Mouse (Mus musculus): ENCODE measurements around the gene Ypel3. TPM values are rescaled to one million over a fixed set of nuclear protein-coding genes. Genes with fewer than 3 reads are reported as not detected.

Gene Ypel3
- polyA plus RNA-seq, 1 experiment: 181 TPM

DNA sequence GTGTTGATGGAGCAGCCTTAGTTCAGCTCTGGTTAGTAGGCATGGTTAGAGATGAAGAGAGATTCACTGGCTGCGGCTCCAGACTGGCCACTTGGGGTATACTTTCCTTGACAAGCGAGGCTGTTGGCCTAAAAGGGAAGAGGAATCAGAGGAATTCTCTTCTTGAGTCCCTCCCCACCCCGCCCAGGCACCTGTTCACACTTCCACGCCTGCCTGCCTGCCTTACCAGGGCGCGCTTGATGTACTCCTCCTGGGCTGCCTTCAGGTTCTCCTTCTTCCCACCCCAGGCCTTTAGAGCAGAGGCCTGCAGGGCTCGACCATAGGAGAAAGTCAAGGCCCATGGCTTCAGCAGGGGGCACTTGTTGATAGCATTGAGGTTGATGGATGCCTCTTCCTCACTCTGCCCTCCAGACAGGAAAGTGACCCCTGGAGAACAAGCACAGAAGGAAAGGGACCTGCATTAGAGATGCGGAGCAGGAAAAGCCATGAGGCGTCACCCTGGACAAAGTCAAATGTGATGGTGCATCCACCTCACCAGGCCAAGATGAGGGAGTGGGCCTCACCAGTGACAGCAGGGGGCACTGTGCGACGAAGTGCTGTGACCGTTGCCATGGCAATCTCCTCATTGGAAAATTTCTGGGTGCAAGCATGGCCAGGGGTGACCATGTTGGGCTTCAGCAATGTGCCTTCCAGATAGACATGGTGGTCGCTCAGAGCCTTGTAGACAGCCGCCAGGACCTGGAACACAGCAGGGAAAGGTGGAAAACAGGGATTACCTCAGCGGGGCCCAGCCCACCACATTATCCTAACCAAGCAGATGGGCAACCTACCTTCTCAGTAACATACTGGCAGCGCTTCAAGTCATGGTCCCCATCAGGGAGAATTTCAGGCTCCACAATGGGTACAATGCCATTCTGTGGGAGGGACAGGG, 18.9 kb downstream of the Ypel3 start:
- TF ChIP-seq POLR2A (IDR thresholded peaks at IDR 0.05; ENCODE audit: borderline replicate concordance, extremely low read depth, insufficient read depth, insufficient read length, poor library complexity, severe bottlenecking): no peak
- no peak for DNase-seq (ENCODE audit: low read depth)

DNA sequence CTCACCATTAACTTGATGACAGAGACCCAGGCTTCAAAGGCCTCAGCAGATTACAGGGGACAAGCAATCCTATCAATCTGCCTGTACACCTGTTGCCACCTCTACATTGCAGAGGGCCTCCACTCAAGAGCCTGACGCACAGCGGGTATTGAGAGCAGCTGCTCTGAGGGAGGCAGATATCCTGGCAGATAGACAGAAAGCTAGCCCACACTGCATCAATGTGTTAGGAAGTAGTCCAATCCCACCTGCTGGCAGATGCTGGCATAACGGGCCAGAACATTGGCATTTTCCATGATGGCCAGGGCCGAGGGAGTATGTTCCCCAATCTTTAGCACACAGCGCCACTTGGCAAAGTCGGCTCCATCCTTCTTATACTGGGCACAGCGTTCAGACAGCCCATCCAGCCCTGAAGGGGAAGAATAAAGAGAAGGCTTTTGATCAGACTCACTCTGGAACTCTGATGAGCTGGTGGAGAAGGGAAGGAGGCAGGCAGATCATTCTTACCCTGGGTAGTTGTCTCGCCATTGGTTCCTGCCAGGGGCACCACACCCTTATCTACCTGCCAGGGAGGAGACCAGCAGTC, 19.7 kb downstream of the Ypel3 start:
- TF ChIP-seq POLR2A (IDR thresholded peaks at IDR 0.05; ENCODE audit: borderline replicate concordance, extremely low read depth, insufficient read depth, insufficient read length, poor library complexity, severe bottlenecking): no peak
- TF ChIP-seq CTCF (IDR thresholded peaks at IDR 0.05; ENCODE audit: borderline replicate concordance, extremely low read depth, insufficient read depth, insufficient read length): no peak
- DNase-seq (ENCODE audit: low read depth): peak; percentile 37

DNA sequence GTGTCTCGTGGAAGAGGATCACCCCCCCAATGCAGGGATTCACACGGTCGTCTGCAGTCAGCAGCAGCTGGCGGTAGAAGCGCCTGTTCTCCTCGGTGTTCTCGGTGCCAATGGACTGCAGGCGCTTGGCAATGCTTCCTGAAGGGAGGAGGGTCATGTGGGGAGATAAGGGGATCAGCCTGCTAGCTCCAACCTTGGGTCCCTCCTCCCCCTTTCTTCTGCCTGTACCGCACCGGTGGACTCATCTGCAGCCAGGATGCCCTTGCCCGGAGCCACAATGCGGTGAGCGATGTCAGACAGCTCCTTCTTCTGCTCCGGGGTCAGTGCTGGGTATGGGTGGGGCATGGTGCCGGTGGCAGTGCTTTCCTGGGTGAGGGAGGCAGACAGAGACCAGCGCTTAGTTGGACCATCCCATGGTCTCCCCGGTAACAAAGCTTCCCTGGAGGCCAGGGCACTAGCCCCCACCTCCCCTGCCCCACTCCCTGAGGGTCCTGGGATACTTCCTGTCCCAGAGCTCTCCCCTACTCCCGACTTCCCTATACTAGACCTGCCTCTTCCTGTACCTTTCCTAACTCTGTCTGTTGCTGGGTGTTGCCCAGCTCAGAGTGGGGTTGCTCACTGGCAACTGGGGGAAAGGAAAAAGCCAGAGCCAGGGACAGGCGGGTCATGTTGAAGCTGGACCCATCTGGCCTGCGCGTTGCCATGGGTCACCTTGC, 20.8 kb downstream of the Ypel3 start, which contains the start of gene Fam57b:
Fam57b (plus strand) TSS at position 258 of the 716 bp plus-strand sequence.
- peak; percentile 55 for DNase-seq (ENCODE audit: low read depth)
- TF ChIP-seq CTCF (IDR thresholded peaks at IDR 0.05; ENCODE audit: borderline replicate concordance, extremely low read depth, insufficient read depth, insufficient read length) (no peak), POLR2A (IDR thresholded peaks at IDR 0.05; ENCODE audit: borderline replicate concordance, extremely low read depth, insufficient read depth, insufficient read length, poor library complexity, severe bottlenecking) (no peak)

- TF ChIP-seq POLR2A (IDR thresholded peaks at IDR 0.05; ENCODE audit: borderline replicate concordance, extremely low read depth, insufficient read depth, insufficient read length, poor library complexity, severe bottlenecking): no peak
- no peak for TF ChIP-seq CTCF (IDR thresholded peaks at IDR 0.05; ENCODE audit: borderline replicate concordance, extremely low read depth, insufficient read depth, insufficient read length)
- no peak for DNase-seq (ENCODE audit: low read depth)
Measured at GRCm38 (mm10) chr7:126798127-126799049, 21.6 kb downstream of the Ypel3 start.

DNA sequence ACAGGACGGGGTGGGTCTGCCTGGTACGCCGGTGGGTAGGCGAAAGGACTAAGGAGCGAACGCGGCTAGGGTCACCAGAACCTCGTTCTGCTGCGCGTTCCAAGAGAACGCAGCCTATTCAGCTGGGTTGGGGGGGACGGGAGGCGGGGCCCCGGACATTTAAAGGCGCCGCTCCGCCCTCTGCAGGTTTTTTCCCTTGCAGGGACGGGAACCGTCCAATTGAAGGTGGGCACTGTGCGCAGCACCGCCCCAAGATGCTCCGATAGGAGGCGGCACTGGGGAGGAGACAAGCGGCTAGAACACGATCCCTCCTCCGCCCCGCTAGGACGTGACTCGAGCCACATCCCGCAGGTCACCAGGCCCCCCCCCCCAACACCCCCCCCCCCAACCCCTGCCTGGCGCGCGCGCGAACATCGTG, 22.3 kb downstream of the Ypel3 start:
- TF ChIP-seq CTCF (IDR thresholded peaks at IDR 0.05; ENCODE audit: borderline replicate concordance, extremely low read depth, insufficient read depth, insufficient read length) (peak; percentile 42; the same call in 1 of the 2 replicates), POLR2A (IDR thresholded peaks at IDR 0.05; ENCODE audit: borderline replicate concordance, extremely low read depth, insufficient read depth, insufficient read length, poor library complexity, severe bottlenecking) (peak; percentile 72; the same call in 1 of the 2 replicates)
- peak; percentile 99 for DNase-seq (ENCODE audit: low read depth)

DNA sequence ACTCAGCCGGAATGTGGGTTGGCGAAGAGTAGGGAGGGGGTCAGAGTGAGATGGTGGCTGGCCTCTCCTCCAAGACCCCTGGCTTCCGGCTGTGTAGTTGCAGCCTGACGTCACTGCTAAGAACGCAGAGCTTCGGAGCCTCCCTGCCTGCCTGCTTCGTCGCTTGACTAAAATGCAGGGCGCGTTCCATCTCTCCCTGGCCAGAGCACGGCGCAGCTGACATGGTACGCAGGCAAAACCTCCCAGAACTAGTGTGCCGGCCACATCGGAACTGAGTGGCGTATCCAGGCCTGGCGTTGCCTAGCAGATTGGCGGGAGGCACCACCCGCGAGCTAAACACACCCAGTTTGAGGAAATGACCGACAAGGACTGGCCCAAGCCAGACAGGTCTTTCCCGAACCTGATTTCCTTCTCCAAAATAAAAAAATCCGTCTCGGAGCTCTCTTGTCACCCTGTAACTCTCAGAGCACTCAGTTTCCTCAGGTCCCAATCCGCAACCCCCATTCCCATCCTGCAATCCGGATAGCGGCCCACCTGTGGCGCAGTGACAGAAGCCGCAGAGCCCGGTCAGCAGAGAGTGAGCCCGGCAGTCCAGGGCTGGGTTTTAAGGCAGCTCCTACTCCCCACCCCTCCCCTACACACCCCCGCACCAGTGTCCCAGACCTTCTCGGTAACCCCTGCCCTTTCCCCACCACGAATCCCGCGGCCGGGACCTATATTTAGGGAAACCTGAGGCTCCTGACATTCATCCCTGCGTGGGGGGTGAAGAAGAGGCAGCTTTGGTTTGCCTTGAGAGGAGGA, 22.9 kb downstream of the Ypel3 start:
- peak; percentile 32; the same call in 1 of the 2 replicates for TF ChIP-seq POLR2A (IDR thresholded peaks at IDR 0.05; ENCODE audit: borderline replicate concordance, extremely low read depth, insufficient read depth, insufficient read length, poor library complexity, severe bottlenecking)
- peak; percentile 60; the same call in 1 of the 2 replicates for TF ChIP-seq CTCF (IDR thresholded peaks at IDR 0.05; ENCODE audit: borderline replicate concordance, extremely low read depth, insufficient read depth, insufficient read length)
- DNase-seq (ENCODE audit: low read depth): no peak

DNA sequence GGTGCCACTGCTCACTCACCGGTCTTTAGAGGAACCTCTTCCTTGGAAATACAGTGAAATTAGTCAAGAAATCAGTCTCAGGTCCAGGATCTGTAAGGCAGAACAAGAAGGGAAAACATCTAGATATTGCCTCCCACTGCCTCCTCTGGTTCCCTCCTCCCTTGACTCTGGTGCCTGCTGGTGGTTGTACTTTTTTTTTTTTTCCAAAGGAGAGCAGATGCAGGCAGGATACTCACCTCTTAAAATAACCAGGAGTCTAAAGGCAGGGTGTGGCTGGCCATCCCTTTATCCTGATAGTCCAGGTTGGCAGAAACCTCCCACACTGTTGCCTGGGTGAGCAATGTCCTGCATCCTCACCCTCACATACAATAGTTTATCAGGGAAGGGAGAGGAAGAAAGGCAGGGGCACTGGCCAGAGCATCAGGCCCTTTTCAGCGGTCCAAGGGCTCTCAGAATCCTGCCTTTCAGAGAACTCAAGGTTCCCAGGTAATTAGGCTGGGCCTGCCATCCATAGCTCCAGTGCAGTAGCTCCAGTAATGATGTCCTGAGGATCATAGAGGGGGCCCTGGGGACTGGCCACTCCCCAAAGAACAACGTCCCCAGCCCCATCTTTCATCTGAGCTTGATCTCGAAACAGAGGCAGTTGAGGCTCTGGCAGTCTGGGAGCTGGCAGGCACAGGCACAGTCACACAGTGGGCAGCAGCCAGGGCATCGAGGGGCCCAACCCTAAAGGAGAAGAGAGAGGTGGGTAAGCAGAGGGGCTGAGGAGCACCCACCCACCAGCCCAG, 23.7 kb downstream of the Ypel3 start:
- TF ChIP-seq CTCF (IDR thresholded peaks at IDR 0.05; ENCODE audit: borderline replicate concordance, extremely low read depth, insufficient read depth, insufficient read length) (no peak), POLR2A (IDR thresholded peaks at IDR 0.05; ENCODE audit: borderline replicate concordance, extremely low read depth, insufficient read depth, insufficient read length, poor library complexity, severe bottlenecking) (no peak)
- no peak for DNase-seq (ENCODE audit: low read depth)

GRCm38 (mm10) chr7:126801057-126801422, 24.3 kb downstream of the Ypel3 start:
- no peak for TF ChIP-seq POLR2A (IDR thresholded peaks at IDR 0.05; ENCODE audit: borderline replicate concordance, extremely low read depth, insufficient read depth, insufficient read length, poor library complexity, severe bottlenecking)
- no peak for TF ChIP-seq CTCF (IDR thresholded peaks at IDR 0.05; ENCODE audit: borderline replicate concordance, extremely low read depth, insufficient read depth, insufficient read length)
- no peak for DNase-seq (ENCODE audit: low read depth)

All from brain, embryonic 14.5 days (tissue).